Mouse (Mus musculus) C2C12 (cell line): ENCODE data around the gene Misp.

Experiments
- CEBPB ChIP-seq: IDR thresholded peaks from one replicate; pipeline ENCODE4 v1.6.1; 2011; ENCODE audit warnings: low read depth, mild to moderate bottlenecking, control low read depth, moderate library complexity
- CTCF ChIP-seq: IDR thresholded peaks from one replicate; pipeline ENCODE4 v1.5.1; 2011; ENCODE audit not compliant: control insufficient read depth, insufficient read depth, insufficient read length
- FOSL1 ChIP-seq: IDR thresholded peaks from one replicate; pipeline ENCODE4 v1.8.0; 2011; ENCODE audit warnings: mild to moderate bottlenecking, low read length; ENCODE audit not compliant: poor library complexity, insufficient read depth, severe bottlenecking
- MAX ChIP-seq: IDR thresholded peaks from one replicate; pipeline ENCODE4 v1.6.1; 2011; ENCODE audit warnings: mild to moderate bottlenecking, control low read depth
- MYOD1 ChIP-seq: IDR thresholded peaks from one replicate; pipeline ENCODE4 v1.6.1; 2011; ENCODE audit warnings: low read depth; ENCODE audit not compliant: control insufficient read depth, insufficient read length
- USF1 ChIP-seq: IDR thresholded peaks from one replicate; pipeline ENCODE4 v1.6.1; 2011; ENCODE audit warnings: low read depth, mild to moderate bottlenecking, control low read depth, moderate library complexity

DNA sequence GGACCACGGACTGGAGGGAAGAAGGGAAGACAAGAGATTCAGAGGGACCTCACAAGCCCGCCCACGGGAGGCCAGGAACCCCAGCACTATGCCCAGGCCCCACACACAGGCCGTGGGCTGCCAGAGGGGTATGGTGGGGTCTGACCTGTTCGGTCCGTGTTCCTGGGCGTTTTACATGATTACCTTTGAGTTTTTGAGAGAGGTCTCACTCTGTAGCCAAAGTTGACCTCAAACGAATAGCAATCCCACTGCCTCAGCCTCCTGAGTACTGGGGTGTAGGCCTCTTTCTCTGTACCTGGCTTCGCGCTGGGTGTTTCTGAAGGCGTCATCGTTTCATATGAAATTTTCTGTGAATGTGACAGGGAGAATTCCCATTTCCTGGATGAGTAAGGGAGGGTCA, 942 bp downstream of the Misp start:
- TF ChIP-seq USF1 (no peak), CTCF (no peak), MAX (no peak), MYOD1 (no peak), CEBPB (no peak), FOSL1 (no peak)
